Mouse (Mus musculus) Muller cell, postnatal 12 days (primary cell): ENCODE measurements around the gene Klra5.
"Not testable (repeated sequence)": the region's sequence is repeated elsewhere in the genome, so short reads cannot be mapped to it uniquely, and the experiment has no call there.

Source experiments
- DNase-seq: peaks from one replicate; pipeline ENCODE4 v3.0.0-alpha.2; 2015; ENCODE audit errors: inconsistent ontology term

Gene Klra5

GRCm38 (mm10) chr6:129917476-129917946 is at the start of gene Klra5:
Klra5 (minus strand) TSS chr6:129917650.
- not testable (repeated sequence) for DNase-seq

- no peak for DNase-seq
Observed at GRCm38 (mm10) chr6:129916996-129917395, 454 bp downstream of the Klra5 start.

GRCm38 (mm10) chr6:129882525-129882924 is 34.9 kb downstream of the Klra5 start:
- no peak for DNase-seq

- no peak for DNase-seq
Observed at GRCm38 (mm10) chr6:129876549-129876948, 40.9 kb downstream of the Klra5 start, which contains the start of gene Klra17. Klra17 (minus strand) TSS chr6:129876672.

GRCm38 (mm10) chr6:129862349-129862748 is 55.1 kb downstream of the Klra5 start, which contains the start of gene Gm17631:
Gm17631 (plus strand) TSS chr6:129862649.
- not testable (repeated sequence) for DNase-seq
